Mouse (Mus musculus) kidney, postnatal 0 days (tissue): ENCODE results near the gene B4gat1. TPM values are rescaled to one million over a fixed set of nuclear protein-coding genes. Genes with fewer than 3 reads are reported as not detected.

Experiments used
- ATAC-seq: fragments of 200-750 bp; cut with Nextera tagmentation; replicated peaks from 2 replicates; pipeline ENCODE4 v1.8.0; 2017; ENCODE audit warnings: low read depth, moderate number of reproducible peaks, moderate TSS enrichment, moderate library complexity; ENCODE audit not compliant: low FRiP score
- DNase-seq: peaks from one replicate; pipeline ENCODE4 v3.0.0-alpha.2; 2016; ENCODE audit warnings: low spot score
- H3K27ac ChIP-seq: fragments of 300-500 bp; sonication (generic); 2 replicates; pipeline ENCODE4 v1.5.1; 2014; ENCODE audit warnings: mild to moderate bottlenecking
- H3K27me3 ChIP-seq: fragments of 300-500 bp; sonication (generic); 2 replicates; pipeline ENCODE4 v1.6.1; 2014; ENCODE audit warnings: low read length, mixed read lengths; ENCODE audit not compliant: insufficient read depth
- H3K36me3 ChIP-seq: fragments of 300-500 bp; sonication (generic); 2 replicates; pipeline ENCODE4 v1.6.1; 2014; ENCODE audit warnings: low read length, mixed read lengths; ENCODE audit not compliant: insufficient read depth
- H3K4me1 ChIP-seq: fragments of 300-500 bp; sonication (generic); replicated peaks from 2 replicates; pipeline ENCODE4 v1.6.1; 2014; ENCODE audit warnings: antibody characterized with exemption, low read length, mixed read lengths; ENCODE audit not compliant: insufficient read depth
- H3K4me2 ChIP-seq: fragments of 300-500 bp; sonication (generic); 2 replicates; pipeline ENCODE4 v1.6.1; 2014; ENCODE audit warnings: mild to moderate bottlenecking, low read length, moderate library complexity, mixed read lengths
- H3K4me3 ChIP-seq: fragments of 300-500 bp; sonication (generic); replicated peaks from 2 replicates; pipeline ENCODE4 v1.5.1; 2014; ENCODE audit warnings: low read depth, low read length
- H3K9ac ChIP-seq: fragments of 300-500 bp; sonication (generic); 2 replicates; pipeline ENCODE4 v1.6.1; 2014; ENCODE audit warnings: low read depth, low read length
- H3K9me3 ChIP-seq: fragments of 300-500 bp; sonication (generic); replicated peaks from 2 replicates; pipeline ENCODE4 v1.6.1; 2016; ENCODE audit warnings: low read length, inconsistent platforms, mixed read lengths
- CTCF ChIP-seq: IDR thresholded peaks from 2 replicates; pipeline ENCODE4 v1.5.1; 2016; ENCODE audit warnings: antibody characterized with exemption, low read depth, mild to moderate bottlenecking, moderate library complexity
- WGBS: fragments of 180-500 bp; shearing (Covaris S2); extraction: QIAGEN DNeasy Blood & Tissue Kit; methylation state at CpG from one replicate; pipeline ENCODE4 v1.1.7; 2014; 5-methylcytosine and 5-hydroxymethylcytosine counted together
- polyA plus RNA-seq: library from polyadenylated mRNA; unstranded; fragments of >200 nt; fragmentation: Nextera tagmentation; extraction: Ambion mirVana; gene quantifications from 2 replicates; pipeline ENCODE4 v1.2.1, GENCODE M21; 2015

Gene B4gat1
- polyA plus RNA-seq, 1 experiment from 2014 or later: 57.1 TPM

- Histone ChIP-seq H3K36me3 (0 out of 2 replicates have a peak, but pooled peaks cover 4% of the 10 kb centered on the region), H3K4me3 (no peak overlapping the region), H3K27ac (no peak overlapping the region), H3K9ac (no peak overlapping the region), H3K9me3 (no peaks in the 10 kb centered on the region), H3K4me1 (peaks cover 3% of the 10 kb centered on the region; the same call in 1 of the 2 replicates), H3K4me2 (no peak overlapping the region), H3K27me3 (no peaks in the 10 kb centered on the region)
- no peak for TF ChIP-seq CTCF
- ATAC-seq (no peak), DNase-seq (no peak)
- WGBS: 77% methylated on average over 2 of the region's 2 CpGs
Observed at GRCm38 (mm10) chr19:5021416-5021815, 17.2 kb upstream of the B4gat1 start.

- Histone ChIP-seq H3K9ac (peak within 1 kb of the TSS; percentile 62), H3K27me3 (no peaks in the 10 kb centered on the region), H3K9me3 (no peaks in the 10 kb centered on the region), H3K4me3 (peak within 1 kb of the TSS; percentile 53), H3K27ac (peak within 1 kb of the TSS; percentile 62), H3K36me3 (0 out of 2 replicates have a peak, but pooled peaks cover 6% of the 10 kb centered on the region), H3K4me1 (no peaks in the 10 kb centered on the region), H3K4me2 (peak within 1 kb of the TSS; percentile 87)
- under 1% methylated on average over 62 of the region's 62 CpGs for WGBS
- DNase-seq: peak; percentile 96
- peak; percentile 97 for ATAC-seq
- peak; percentile 13; the same call in 1 of the 2 replicates for TF ChIP-seq CTCF
Observed at GRCm38 (mm10) chr19:5023621-5024479, 14.8 kb upstream of the B4gat1 start, which contains the start of gene Slc29a2. Slc29a2 (plus strand) TSS chr19:5023860.

GRCm38 (mm10) chr19:5026111-5026510 lies 12.5 kb upstream of the B4gat1 start:
- no peak overlapping the region for H3K27ac ChIP-seq
- no peaks in the 10 kb centered on the region for H3K27me3 ChIP-seq
- no peak for TF ChIP-seq CTCF
- H3K4me1 ChIP-seq: no peaks in the 10 kb centered on the region
- H3K36me3 ChIP-seq: 0 out of 2 replicates have a peak, but pooled peaks cover 15% of the 10 kb centered on the region
- no peaks in the 10 kb centered on the region for H3K9me3 ChIP-seq
- no peak overlapping the region for H3K4me2 ChIP-seq
- 84% methylated on average over 8 of the region's 8 CpGs for WGBS
- H3K4me3 ChIP-seq: no peak overlapping the region
- DNase-seq (no peak), ATAC-seq (no peak)
- no peak overlapping the region for H3K9ac ChIP-seq

GRCm38 (mm10) chr19:5032686-5033085 lies 5.9 kb upstream of the B4gat1 start:
- H3K9ac ChIP-seq: no peak overlapping the region
- no peak overlapping the region for H3K4me3 ChIP-seq
- H3K4me1 ChIP-seq: no peaks in the 10 kb centered on the region
- H3K4me2 ChIP-seq: no peak overlapping the region
- no peak for TF ChIP-seq CTCF
- DNase-seq: no peak
- no peaks in the 10 kb centered on the region for H3K27me3 ChIP-seq
- H3K36me3 ChIP-seq: 0 out of 2 replicates have a peak, but pooled peaks cover 13% of the 10 kb centered on the region
- no peak for ATAC-seq
- H3K9me3 ChIP-seq: no peaks in the 10 kb centered on the region
- 73% methylated on average over 3 of the region's 3 CpGs for WGBS
- no peak overlapping the region for H3K27ac ChIP-seq

- WGBS: 80% methylated on average over 4 of the region's 4 CpGs
- no peak overlapping the region for H3K9ac ChIP-seq
- ATAC-seq: no peak
Observed at GRCm38 (mm10) chr19:5036577-5036976, 2.0 kb upstream of the B4gat1 start.

GRCm38 (mm10) chr19:5037678-5038571 lies 701 bp upstream of the B4gat1 start:
- peak overlapping the region; percentile 79 for H3K4me3 ChIP-seq
- peak overlapping the region; percentile 64 for H3K27ac ChIP-seq
- no peaks in the 10 kb centered on the region for H3K36me3 ChIP-seq
- no peak for TF ChIP-seq CTCF
- peaks cover 23% of the 10 kb centered on the region for H3K4me1 ChIP-seq
- H3K27me3 ChIP-seq: no peaks in the 10 kb centered on the region
- H3K4me2 ChIP-seq: peak overlapping the region; percentile 98
- H3K9ac ChIP-seq: peak overlapping the region; percentile 90
- WGBS: 4% methylated on average over 32 of the region's 32 CpGs
- no peaks in the 10 kb centered on the region for H3K9me3 ChIP-seq
- ATAC-seq: peak; percentile 22; the same call in 1 of the 2 replicates
- peak; percentile 76 for DNase-seq

More at GRCm38 (mm10) chr19:5036577-5036976, 2.0 kb upstream of the B4gat1 start:
- Histone ChIP-seq H3K4me1 (peaks cover 18% of the 10 kb centered on the region), H3K4me3 (no peak overlapping the region), H3K36me3 (no peaks in the 10 kb centered on the region), H3K27ac (no peak overlapping the region), H3K27me3 (no peaks in the 10 kb centered on the region), H3K9me3 (no peaks in the 10 kb centered on the region), H3K4me2 (no peak overlapping the region)
- no peak for TF ChIP-seq CTCF
- no peak for DNase-seq
